Mouse (Mus musculus): ENCODE results near the gene Pycr2.
A peak's percentile ranks its signal among the peaks of the same experiment; 100 is the strongest.
"Not testable (repeated sequence)": the region's sequence is repeated elsewhere in the genome, so short reads cannot be mapped to it uniquely, and the experiment has no call there.

Gene Pycr2

GRCm38 (mm10) chr1:180906461-180907147 lies 2.5 kb downstream of the Pycr2 start:
- peak in 1 of 2 experiments; percentile 50 for DNase-seq

- DNase-seq: no peak
Measured at GRCm38 (mm10) chr1:180911138-180911537, 7.0 kb downstream of the Pycr2 start.

GRCm38 (mm10) chr1:180911653-180912287 lies 7.7 kb downstream of the Pycr2 start:
- peak in 1 of 2 experiments; percentile 51 for DNase-seq

DNA sequence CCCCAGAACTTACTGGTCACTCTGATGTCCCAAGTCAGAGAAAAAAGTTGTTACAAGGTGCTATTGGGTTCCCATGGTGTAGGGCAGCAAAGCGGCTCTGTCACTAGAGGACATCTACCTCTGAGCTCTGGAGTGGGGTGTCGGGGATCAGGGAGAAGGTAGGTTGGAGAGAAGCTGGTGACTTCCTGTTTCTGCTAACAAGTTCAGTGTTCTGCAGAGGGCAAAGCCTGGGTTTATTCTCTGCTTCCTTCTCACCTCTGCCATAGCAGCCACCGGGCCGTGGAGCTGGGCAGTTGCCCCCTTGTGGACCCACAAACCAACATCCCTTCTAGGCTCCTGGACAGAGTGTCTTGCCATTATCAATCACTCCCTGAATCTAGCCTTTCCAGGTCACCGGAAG lies 8.7 kb downstream of the Pycr2 start:
- no peak for DNase-seq

GRCm38 (mm10) chr1:180913797-180914196 lies 9.7 kb downstream of the Pycr2 start:
- DNase-seq: no peak

DNA sequence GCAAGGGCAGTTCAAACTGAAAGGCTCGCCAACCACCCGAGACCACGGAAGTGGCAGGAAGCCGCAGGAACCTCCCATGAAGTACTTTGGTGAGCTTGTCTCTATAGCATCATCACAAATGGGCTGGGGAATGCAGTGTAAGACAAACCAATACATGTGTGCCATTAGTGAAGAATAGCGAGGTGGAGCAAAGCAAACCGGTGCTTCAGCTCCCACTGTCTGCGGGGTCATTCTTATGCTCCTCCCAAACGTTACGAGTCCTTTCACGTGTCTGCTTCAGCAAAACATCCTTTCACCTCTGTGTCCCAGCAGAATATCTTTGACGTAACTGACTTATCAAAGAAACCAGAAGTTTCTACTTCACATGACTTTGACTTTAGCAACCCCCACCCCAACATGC lies 12.3 kb downstream of the Pycr2 start:
- DNase-seq: no peak

GRCm38 (mm10) chr1:180917053-180917452 lies 13.0 kb downstream of the Pycr2 start:
- DNase-seq: no peak

GRCm38 (mm10) chr1:180919686-180920085 lies 15.6 kb downstream of the Pycr2 start:
- no peak for DNase-seq

DNA sequence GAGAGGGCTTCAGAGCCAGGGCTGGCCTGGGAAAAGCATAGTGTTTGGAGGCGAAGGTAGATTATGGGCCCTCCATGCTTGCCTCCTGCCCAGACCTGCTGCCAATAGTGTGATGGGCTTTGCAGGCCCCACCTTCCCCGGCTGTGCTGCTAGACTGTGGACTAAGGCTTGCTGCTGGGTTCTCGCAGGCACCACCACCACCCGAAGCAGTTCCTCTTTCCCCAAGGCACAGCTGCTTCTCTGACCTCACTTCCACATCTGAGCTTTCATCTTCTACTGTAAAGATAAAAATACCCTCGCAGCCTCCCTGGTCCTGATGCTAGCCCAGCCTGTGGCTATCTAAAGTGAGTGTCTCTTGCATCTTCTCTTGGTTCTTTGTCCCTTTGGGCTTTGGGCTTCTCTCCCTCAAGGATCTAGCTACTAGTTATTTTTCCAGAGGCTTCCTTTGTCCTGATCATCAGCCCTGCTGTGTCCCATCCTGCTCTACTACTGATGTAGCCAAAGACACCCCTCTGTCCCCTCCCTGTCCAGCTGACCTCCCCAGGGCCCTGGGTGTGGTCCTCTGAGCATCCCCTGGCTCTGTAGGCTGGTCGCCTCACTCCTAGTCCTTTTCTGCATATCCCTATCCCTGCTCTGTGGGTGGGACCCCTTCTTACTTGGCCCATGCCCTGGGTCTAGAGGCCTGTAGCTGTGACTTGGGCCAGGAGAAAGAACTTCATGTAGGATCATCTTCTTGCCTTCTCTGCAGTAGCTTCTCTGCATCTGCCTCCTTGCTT lies 18.4 kb downstream of the Pycr2 start:
- no peak for DNase-seq

DNA sequence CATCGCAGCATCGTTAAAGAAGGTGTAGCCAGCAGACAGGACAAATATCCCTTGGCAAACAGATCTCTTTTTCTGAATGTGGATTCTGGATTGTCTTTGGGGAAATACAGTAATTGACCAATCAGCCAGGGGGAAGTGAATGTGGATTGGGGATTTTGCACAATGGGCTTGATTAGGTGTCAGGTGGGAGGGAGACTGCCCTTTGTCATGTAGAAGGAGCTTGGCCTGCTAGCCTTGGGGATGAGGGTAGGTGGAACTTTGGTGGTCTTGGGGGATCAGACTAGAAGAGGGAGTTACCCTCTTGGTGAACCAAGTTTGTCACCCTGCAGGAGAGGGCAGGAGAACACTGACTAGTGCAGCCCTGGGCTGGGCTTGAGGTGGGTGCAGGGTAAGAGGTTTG lies 20.6 kb downstream of the Pycr2 start:
- DNase-seq: no peak

- DNase-seq: no peak
Measured at GRCm38 (mm10) chr1:180926286-180926685, 22.2 kb downstream of the Pycr2 start.

DNA sequence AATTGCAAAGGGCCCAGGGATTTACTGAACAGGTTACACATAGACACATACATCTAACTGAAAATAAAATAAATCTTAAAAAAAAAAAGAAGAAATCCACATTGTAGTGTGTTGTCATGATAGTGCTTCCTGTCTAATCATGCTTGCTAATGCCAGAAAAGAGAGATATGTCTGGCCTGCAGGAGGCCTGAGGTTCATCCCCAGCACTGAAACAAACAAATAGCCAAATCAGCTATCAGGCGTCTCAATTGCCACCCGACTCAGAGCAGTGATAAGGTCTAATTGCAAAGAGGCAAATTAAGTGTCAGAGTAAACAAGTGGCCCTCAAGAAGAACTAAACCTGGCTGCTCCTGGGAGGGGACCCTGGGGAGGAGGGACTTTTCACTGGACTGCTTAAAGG lies 25.5 kb downstream of the Pycr2 start:
- DNase-seq: no peak

DNA sequence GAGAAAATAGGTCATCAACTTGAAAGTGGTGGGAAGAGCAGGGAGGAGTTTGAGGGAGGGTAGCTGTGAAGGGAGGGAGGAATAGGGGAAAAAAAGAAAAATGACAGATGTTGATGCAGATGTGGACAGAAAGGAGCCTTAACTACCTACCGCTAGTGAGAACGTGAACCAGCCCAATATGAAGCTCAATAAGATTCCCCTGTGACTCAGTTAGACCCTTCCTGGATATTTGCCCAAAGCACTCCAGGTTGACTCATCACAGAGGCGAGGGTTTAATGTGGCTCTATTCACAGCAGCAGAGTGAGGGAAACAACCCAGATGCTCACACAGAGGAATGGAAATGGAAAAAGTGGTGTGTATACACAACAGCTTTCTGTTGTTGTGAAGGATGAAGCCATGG lies 27.0 kb downstream of the Pycr2 start:
- DNase-seq: no peak

DNA sequence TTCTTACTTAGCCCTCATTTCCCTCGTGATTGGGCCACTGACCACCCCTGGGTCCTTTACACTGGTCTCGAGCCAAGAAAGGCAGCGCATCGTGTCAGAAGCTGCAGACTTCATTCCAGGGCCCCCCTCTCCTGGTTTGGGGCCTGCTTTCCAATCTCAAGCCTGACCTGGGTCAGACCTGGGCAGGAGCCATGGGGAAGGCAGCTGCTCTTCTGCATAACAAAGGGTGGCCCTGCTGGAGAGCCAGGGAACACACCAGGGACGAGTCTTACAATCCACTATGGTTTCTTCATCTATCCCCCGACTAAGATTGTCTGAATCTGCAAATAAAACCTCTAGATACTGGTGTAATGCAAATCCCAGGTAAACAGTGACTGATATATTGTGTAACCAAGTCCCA lies 29.6 kb downstream of the Pycr2 start:
- no peak for DNase-seq

DNA sequence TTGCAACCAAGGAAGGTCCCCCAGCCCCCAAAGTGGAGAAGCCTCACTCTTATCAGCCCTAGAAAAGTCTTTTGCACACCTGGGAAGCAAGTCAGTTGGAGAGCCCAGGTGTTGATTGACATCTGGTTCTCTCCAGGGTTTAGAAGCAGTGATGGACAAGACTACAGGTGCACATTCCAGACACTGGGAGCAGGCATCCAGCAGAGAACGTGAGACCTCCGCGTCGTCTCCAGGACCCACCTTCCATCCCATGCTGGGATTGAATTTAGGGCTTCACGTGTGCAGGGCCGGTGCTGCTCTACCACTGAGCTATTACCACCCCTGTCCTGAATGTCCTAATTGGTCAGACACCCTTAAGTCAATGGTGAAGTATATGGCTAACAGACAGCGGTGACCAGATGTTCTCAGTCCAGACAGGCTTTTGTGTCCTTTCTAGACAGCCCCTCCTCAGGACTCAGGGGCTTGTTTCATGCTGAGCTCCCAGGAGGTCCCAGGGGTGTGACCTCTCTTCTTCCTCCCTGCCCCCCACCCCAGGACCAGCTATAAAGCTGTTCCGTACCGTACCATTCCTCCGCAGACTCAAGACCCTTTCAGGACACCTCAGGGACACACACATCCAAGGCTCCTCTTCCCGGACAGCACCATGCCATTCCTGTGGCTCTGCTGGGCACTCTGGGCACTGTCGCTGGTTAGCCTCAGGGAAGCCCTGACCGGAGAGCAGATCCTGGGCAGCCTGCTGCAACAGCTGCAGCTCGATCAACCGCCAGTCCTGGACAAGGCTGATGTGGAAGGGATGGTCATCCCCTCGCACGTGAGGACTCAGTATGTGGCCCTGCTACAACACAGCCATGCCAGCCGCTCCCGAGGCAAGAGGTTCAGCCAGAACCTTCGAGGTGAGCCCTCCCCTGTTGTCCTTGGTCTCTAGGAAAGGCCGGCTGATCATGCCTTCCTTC lies 30.6 kb downstream of the Pycr2 start, which contains the start of gene Lefty1:
Gene Lefty1 (plus strand): TSS at position 556 of the 953 bp plus-strand sequence.
- DNase-seq: no peak

- not testable (repeated sequence) for DNase-seq
Measured at GRCm38 (mm10) chr1:180936610-180937398, 32.7 kb downstream of the Pycr2 start.

DNA sequence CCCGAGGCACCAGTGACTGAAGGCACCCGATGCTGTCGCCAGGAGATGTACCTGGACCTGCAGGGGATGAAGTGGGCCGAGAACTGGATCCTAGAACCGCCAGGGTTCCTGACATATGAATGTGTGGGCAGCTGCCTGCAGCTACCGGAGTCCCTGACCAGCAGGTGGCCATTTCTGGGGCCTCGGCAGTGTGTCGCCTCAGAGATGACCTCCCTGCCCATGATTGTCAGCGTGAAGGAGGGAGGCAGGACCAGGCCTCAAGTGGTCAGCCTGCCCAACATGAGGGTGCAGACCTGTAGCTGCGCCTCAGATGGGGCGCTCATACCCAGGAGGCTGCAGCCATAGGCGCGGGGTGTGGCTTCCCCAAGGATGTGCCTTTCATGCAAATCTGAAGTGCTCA lies 33.5 kb downstream of the Pycr2 start:
- DNase-seq: not testable (repeated sequence)

DNA sequence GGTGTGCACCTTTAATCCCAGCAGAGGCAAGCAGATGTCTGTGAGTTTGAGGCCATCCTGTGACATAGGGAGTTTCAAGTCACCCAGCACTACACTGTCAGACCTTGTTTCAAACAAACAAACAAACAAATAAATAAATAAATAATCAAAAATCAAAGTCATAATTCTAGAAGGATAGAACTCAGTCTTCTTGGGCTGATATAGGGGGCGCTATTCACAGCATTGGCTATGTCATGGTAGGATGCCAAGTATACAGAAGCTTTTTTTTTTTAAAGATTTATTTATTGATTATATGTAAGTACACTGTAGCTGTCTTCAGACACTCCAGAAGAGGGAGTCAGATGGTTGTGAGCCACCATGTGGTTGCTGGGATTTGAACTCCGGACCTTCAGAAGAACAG lies 34.7 kb downstream of the Pycr2 start:
- not testable (repeated sequence) for DNase-seq

DNA sequence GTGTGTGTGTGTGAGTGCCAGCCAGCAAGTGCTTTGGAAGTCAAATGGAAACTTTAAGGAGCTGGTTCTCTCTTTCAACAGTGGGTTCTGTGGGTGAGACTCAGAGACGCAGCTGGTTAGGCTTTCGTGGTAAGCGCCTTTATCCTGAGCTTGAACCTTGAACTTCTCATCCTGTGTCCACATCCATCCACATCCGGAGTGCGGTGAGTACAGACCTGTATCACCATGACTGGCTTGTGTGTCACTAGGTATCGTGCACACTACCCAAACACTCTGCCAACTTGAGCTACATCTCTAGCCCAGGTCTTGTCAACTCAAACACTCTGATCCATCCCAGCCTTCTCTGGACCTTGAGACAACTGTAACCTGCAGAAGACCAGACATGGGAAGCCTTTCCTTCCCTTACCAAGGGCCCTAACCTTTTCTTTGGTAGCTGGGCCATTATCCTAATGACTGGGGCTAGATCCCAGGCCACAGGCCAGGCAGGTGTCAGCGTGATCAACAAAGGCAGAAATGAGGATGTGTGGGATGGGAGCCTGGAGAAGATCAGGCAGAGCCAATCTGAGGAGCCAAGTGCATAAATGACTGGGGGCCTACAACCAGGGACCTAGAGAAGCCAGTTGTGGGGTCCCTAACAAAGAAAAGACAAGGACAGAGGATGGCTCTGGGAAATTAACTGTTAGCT lies 36.8 kb downstream of the Pycr2 start:
- DNase-seq: no peak

DNA sequence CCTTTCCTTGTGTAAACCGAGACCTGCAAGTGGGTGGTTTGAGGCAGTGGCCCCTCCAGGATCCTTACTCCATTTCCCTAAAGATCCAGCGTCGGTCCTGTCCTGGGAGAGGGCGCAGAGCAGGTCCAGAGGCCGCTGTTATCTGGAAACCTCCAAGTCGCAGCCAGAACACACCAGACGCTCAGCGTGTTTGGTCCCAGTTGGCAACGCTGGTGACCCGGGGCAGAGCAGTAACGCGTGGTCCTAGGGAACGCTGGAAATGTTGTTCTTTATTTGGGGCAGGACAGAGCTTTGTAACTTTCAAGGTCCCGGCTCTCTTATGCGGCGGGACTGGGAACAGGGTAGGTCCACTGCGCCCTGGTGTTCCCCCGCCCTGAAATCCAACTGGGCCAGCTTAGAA lies 37.6 kb downstream of the Pycr2 start:
- DNase-seq: no peak
